20 mouse cellular contexts compared by ENCODE assay signal in genomic region chr4:54798523-54798922, GRCm38 (mm10).
DNase-seq lines count a peak whose midpoint lies in the region; ATAC-seq lines count a peak whose summit lies in the region.
"Had no signal": no experiment of that assay in that cellular context is flagged by ENCODE, and none has a peak within 500 bp of the region (broad histone marks: within the 10 kb centered on the region; RNA-seq: fewer than 3 reads in every experiment).

No protein-coding gene starts in this region.

- ATAC-seq in common myeloid progenitor, adult 5-6 weeks (replicated peaks; ENCODE audit: low read depth, poor library complexity, severe bottlenecking): peak; percentile 88
- peak; percentile 76 for ATAC-seq in megakaryocyte progenitor cell, adult 5-6 weeks (replicated peaks; ENCODE audit: poor library complexity)
- ATAC-seq in frontal cortex, adult (ENCODE audit: low TSS enrichment): no peak
- ATAC-seq in inflammation-experienced regulatory T-cells, adult 6 months: no peak
- ATAC-seq: activated CD4-positive, CD25-positive, alpha-beta regulatory T cell, adult 4 months; CD4-positive, CD25-positive, alpha-beta regulatory T cell, adult 4 months; forebrain, embryonic 14.5 days; forebrain, embryonic 16.5 days; Patski had no signal

- DNase-seq in left cerebral cortex, postnatal 10 days (ENCODE audit: extremely low spot score in 1 of 2, low spot score in 2 of 2): no peak
- DNase-seq: adrenal gland, adult 8-10 months; adrenal gland, postnatal 14 days; adrenal gland, postnatal 36 days; B cell, adult 2 months; cerebellum, adult 11-12 months; cerebellum, adult 2 months; cerebellum, adult 9-10 months; cerebellum, postnatal 10 days; cerebellum, postnatal 25 days; embryo, embryonic 11 days had no signal

- intact Hi-C loops in left cerebral cortex, postnatal 10 days (cut with DNase I): no loop called here

Comparison
In these comparisons a context has a peak if more than half of its experiments do, and no peak if none do; other contexts are left out.
1. ATAC-seq: peak in common myeloid progenitor, adult 5-6 weeks (single experiment) and megakaryocyte progenitor cell, adult 5-6 weeks (single experiment); none in frontal cortex, adult (single experiment) and inflammation-experienced regulatory T-cells, adult 6 months (single experiment).